Mouse (Mus musculus) small intestine, adult 2 months (tissue): ENCODE results near the gene Tcf7l1. TPM values are rescaled to one million over a fixed set of nuclear protein-coding genes. Genes with fewer than 3 reads are reported as not detected.
"Not testable (repeated sequence)": the region's sequence is repeated elsewhere in the genome, so short reads cannot be mapped to it uniquely, and the experiment has no call there.

Source experiments
- H3K27ac ChIP-seq: fragments of 200-500 bp; 2 replicates; pipeline ENCODE4 v1.5.1; 2012; ENCODE audit warnings: low read depth, low read length, control low read depth, inconsistent platforms; ENCODE audit not compliant: insufficient read depth
- H3K27me3 ChIP-seq: fragments of 200-500 bp; 2 replicates; pipeline ENCODE4 v1.6.1; 2012; ENCODE audit warnings: mild to moderate bottlenecking, moderate library complexity, low read length, inconsistent platforms; ENCODE audit not compliant: control insufficient read depth, insufficient read depth
- H3K36me3 ChIP-seq: fragments of 200-500 bp; 2 replicates; pipeline ENCODE4 v1.6.1; 2012; ENCODE audit warnings: mild to moderate bottlenecking, low read length, control low read depth, inconsistent platforms; ENCODE audit not compliant: control insufficient read depth, insufficient read depth
- H3K4me1 ChIP-seq: fragments of 200-500 bp; 2 replicates; pipeline ENCODE4 v1.6.1; 2012; ENCODE audit warnings: low read length, inconsistent platforms, mixed read lengths; ENCODE audit not compliant: control insufficient read depth, insufficient read depth, insufficient read length
- H3K4me3 ChIP-seq: fragments of 200-500 bp; 2 replicates; pipeline ENCODE4 v1.5.1; 2012; ENCODE audit warnings: low read depth, mild to moderate bottlenecking, control low read depth, inconsistent platforms, low read length, moderate library complexity
- CTCF ChIP-seq: fragments of 200-500 bp; IDR thresholded peaks from 2 replicates; pipeline ENCODE4 v1.5.1; 2012; ENCODE audit warnings: low read depth, mild to moderate bottlenecking, control low read depth, inconsistent platforms, low read length, moderate library complexity, mixed read lengths; ENCODE audit not compliant: insufficient replicate concordance, insufficient read length; ENCODE audit errors: extremely low read depth
- POLR2A ChIP-seq: fragments of 200-500 bp; IDR thresholded peaks from 2 replicates; pipeline ENCODE4 v1.6.1; 2012; ENCODE audit warnings: low read depth, mild to moderate bottlenecking, control low read depth, inconsistent platforms, low read length, moderate library complexity
- WGBS: fragments of 180-500 bp; shearing (Covaris S2); methylation state at CpG from one replicate; pipeline ENCODE4 v1.1.7; 2018; 5-methylcytosine and 5-hydroxymethylcytosine counted together
- polyA plus RNA-seq: library from polyadenylated mRNA; depleted of rRNA; stranded (reverse); fragments of >200 nt; gene quantifications from 2 replicates; pipeline ENCODE4 v1.2.3, GENCODE M21; 2012; rRNA removed

Tcf7l1 gene
- 4.7 and 5.8 TPM in 2 replicates for polyA plus RNA-seq

DNA sequence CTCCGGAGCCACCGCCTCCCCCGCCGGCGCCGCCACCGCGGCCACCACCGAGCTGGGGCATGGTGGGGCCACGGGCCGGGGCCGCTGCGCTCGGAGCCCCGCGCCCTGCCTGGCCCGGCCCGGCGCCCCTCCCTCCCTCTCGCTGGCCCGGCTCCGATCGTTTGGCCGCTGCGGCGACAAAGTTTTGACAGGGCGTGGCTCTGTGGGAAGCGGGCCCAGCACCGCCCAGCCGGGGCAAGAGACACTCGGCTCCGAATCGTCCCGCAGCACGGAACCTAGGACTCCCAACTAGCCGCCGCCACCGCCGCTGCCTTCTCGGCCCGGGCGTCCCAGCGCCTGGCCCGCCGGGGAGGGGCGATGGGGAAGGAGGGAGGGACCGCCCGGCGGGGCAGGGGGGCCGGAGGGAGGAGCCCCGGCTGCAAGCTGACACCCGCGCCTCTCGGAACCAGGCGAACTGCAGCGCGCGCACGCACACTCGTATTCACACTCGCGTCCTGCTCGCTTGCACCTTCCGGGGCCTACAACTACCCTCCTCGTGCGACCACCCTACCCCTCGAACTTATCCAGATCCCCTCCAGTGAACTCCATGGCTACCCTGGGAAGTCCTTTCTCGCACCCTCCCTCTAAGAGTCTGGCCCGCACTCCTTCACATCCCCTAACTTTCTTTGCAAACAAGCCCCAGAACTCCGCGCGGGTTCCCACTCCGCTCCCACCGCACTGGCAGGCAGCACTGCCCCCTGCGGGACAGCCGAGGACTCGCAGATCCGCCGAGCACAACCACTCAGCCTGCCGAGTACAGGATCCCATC is at the start of gene Tcf7l1:
Tcf7l1 (minus strand) TSS at position 363 of the 808 bp plus-strand sequence.
- Histone ChIP-seq H3K27ac (peak within 1 kb of the TSS; percentile 33; the same call in 1 of the 2 replicates), H3K4me1 (peaks cover 7% of the 10 kb centered on the region; the same call in 1 of the 2 replicates), H3K36me3 (no peaks in the 10 kb centered on the region), H3K27me3 (peaks cover 21% of the 10 kb centered on the region), H3K4me3 (peak within 1 kb of the TSS; percentile 73)
- peak; percentile 87 for TF ChIP-seq CTCF
- TF ChIP-seq POLR2A: peak; percentile 28; the same call in 1 of the 2 replicates
- WGBS: under 1% methylated on average over 78 of the region's 80 CpGs

DNA sequence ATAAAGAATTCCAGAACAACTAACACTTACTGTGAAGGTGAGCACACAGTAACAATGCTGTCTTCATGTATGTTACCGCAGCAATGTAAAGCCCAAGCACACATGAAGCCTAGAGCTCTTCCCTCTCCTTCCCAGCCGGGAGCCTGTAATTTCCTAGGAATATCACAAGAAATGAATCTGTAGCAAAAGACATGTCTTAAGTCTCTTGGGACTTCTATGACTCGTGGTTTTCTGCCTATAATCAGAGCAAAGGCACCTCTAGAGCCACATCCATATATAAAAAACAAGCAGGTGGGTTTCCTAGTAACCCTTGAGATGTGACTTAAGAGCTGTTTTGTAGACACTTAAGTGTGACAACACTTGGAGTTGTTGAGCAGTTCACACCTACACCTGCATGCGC is 48.7 kb upstream of the Tcf7l1 start:
- Histone ChIP-seq H3K4me3 (no peak overlapping the region), H3K27me3 (no peaks in the 10 kb centered on the region), H3K36me3 (peaks cover 20% of the 10 kb centered on the region), H3K27ac (no peak overlapping the region), H3K4me1 (no peaks in the 10 kb centered on the region)
- no peak for TF ChIP-seq POLR2A
- TF ChIP-seq CTCF: no peak
- WGBS: 87% methylated on average over 4 of the region's 4 CpGs

DNA sequence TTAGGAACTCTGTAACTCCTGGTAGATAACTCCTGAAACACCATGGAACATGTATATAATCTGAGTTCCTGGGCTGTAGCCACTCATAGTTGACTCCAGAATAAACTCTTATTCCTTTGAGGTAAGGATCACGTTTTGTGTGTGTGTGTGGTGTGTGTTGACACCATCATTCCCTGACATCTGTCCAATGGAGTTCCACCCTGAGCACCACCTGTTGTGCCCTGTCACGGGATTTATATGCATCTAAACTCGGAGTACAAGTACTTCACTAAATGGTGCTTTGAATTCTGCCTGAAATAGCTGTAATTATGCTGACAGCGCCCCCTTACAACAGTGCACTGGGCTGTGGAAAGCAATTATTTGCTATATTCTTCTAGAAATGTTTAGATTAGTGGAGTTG is 45.5 kb upstream of the Tcf7l1 start:
- 47% methylated on average over 4 of the region's 4 CpGs for WGBS
- Histone ChIP-seq H3K27ac (no peak overlapping the region), H3K27me3 (no peaks in the 10 kb centered on the region), H3K4me3 (no peak overlapping the region), H3K36me3 (no peaks in the 10 kb centered on the region), H3K4me1 (no peaks in the 10 kb centered on the region)
- TF ChIP-seq POLR2A (no peak), CTCF (no peak)

DNA sequence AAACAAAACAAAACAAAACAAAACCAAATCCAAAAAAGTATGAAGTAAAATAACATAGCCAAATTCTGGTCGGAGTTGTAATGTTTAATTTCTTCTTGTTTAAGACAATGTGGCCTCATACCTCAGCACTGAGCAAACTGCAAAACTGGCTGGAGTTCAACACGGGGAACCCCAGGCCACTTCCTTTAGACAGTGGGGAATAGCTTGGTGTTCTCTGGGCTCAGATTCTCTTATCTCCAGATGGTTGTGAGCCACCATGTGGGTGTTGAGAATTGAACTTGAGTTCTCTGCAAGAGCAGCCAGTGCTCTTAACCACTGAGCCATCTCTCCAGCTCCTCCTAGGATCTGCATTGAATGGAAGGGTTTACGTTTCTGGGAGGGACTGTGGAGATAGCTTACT is 42.8 kb upstream of the Tcf7l1 start:
- no peak overlapping the region for H3K4me3 ChIP-seq
- no peaks in the 10 kb centered on the region for H3K4me1 ChIP-seq
- WGBS: 36% methylated on average over 3 of the region's 3 CpGs
- no peaks in the 10 kb centered on the region for H3K36me3 ChIP-seq
- H3K27me3 ChIP-seq: no peaks in the 10 kb centered on the region
- TF ChIP-seq POLR2A: no peak
- TF ChIP-seq CTCF: no peak
- no peak overlapping the region for H3K27ac ChIP-seq

DNA sequence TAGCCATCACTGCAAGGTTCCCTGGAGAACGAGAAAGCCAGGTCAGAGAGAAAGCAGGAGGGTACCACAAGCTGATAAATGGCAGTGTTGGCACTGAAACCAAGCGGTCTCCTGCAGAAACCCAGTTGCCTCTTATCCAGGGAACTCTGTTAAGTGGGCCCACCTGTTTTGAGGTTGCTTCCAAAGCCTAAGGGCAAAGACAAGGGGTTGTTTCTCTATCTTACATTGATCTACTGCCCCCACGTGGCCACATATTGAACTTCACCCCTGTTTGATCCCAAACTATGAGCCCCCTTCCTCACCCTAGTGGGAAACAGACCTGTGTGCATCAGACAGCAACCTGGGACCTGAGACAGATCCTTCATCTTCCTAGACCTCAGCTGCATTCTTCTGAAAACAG is 42.2 kb upstream of the Tcf7l1 start:
- Histone ChIP-seq H3K4me3 (no peak overlapping the region), H3K4me1 (no peaks in the 10 kb centered on the region), H3K27me3 (no peaks in the 10 kb centered on the region), H3K36me3 (no peaks in the 10 kb centered on the region), H3K27ac (no peak overlapping the region)
- TF ChIP-seq POLR2A (no peak), CTCF (peak; percentile 65; the same call in 1 of the 2 replicates)
- WGBS: 25% methylated on average over 3 of the region's 3 CpGs

DNA sequence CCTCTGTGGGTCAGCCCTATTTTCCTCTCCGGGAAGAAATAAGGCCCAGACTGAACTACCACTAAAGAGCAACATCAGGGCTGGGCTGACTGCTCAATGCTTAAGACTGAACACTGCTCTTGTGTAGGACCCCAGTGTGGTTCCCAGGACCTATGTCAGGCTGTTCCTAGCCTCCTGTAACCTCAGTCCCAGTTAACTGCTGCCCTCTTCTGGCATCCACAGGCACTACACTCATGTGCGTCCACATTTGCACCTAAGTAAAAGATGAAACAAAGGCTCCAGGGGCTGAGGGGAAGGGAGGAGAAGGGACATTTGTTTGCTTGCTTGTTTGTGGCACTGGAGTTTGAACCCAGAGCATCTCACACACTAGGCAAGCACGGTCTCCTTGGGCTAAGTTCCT is 39.8 kb upstream of the Tcf7l1 start:
- no peak overlapping the region for H3K4me3 ChIP-seq
- TF ChIP-seq CTCF (peak; percentile 51; the same call in 1 of the 2 replicates), POLR2A (no peak)
- no peaks in the 10 kb centered on the region; the same call in 1 of the 2 replicates for H3K27me3 ChIP-seq
- H3K36me3 ChIP-seq: no peaks in the 10 kb centered on the region
- H3K27ac ChIP-seq: no peak overlapping the region
- H3K4me1 ChIP-seq: peaks cover 3% of the 10 kb centered on the region
- 90% methylated on average over 3 of the region's 3 CpGs for WGBS

DNA sequence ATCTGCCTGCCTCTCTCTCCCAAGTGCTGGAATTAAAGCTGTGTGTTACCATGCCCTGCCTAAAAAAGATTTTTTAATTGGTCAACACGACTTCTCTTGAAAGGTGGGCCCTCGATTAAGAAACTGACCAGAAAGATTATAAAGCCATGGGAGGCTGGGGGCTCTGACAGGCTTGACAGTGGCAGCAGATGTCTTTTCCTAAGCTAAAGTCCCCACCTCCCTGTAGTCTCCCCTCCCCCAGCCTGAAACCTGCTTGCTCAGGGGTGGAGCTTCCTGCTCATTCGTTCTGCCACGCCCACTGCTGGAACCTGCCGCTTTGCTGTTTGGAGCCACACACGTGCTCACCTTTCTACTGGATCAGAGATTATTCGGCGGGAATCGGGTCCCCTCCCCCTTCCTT is 39.0 kb upstream of the Tcf7l1 start:
- WGBS: 9% methylated on average over 9 of the region's 9 CpGs
- not testable (repeated sequence) for H3K36me3 ChIP-seq, H3K27ac ChIP-seq, H3K4me3 ChIP-seq, H3K4me1 ChIP-seq, H3K27me3 ChIP-seq

DNA sequence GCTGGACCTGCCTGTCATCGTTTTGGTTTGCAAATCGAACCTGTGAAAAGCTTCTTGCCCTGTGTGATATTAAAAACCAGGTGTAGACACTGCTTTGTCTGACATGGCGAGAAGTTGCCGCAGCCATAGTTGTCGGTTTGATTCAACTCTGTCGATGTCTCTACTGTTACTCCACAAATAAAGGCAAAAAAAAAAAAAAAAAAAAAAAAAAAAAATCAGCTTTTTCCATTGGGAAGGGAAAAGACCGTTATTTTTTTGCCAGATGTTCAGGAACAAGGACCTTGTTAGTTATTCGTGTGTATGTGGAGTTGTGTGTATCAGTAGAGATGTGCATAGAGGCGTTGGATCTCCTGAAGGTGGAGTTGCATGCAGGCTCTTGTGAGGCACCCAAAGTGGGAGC is 36.7 kb upstream of the Tcf7l1 start:
- Histone ChIP-seq H3K27ac (no peak overlapping the region), H3K4me3 (no peak overlapping the region), H3K4me1 (peaks cover 3% of the 10 kb centered on the region), H3K36me3 (no peaks in the 10 kb centered on the region), H3K27me3 (no peaks in the 10 kb centered on the region; the same call in 1 of the 2 replicates)
- 70% methylated on average over 9 of the region's 9 CpGs for WGBS
- TF ChIP-seq CTCF: no peak
- no peak for TF ChIP-seq POLR2A
